Mouse (Mus musculus) thymus, adult 2 months (tissue): ENCODE measurements at regions not wholly inside any gene's neighbourhood (a gene's known extent, or its start where the extent isn't known, plus 50 kb on each side); places are given as distances from the start of the nearest gene placed in this dataset.

ENCODE experiments used
- CTCF ChIP-seq: fragments of 200-500 bp; IDR thresholded peaks from 2 replicates; pipeline ENCODE4 v1.5.1; 2012; ENCODE audit warnings: mild to moderate bottlenecking, control low read depth, low read length, moderate library complexity, borderline replicate concordance; ENCODE audit not compliant: control insufficient read depth, poor library complexity, insufficient read depth; ENCODE audit errors: extremely low read depth
- POLR2A ChIP-seq: fragments of 200-500 bp; IDR thresholded peaks from 2 replicates; pipeline ENCODE4 v1.6.1; 2012; ENCODE audit warnings: mild to moderate bottlenecking, low read length, control low read depth, moderate library complexity; ENCODE audit not compliant: control insufficient read depth, poor library complexity, insufficient read depth; ENCODE audit errors: extremely low read depth

- TF ChIP-seq POLR2A: no peak
- no peak for TF ChIP-seq CTCF
Measured at GRCm38 (mm10) chrX:142517205-142517604, 126.9 kb upstream of the Acsl4 start.
